Mouse (Mus musculus) neural tube, embryonic 12.5 days (tissue): ENCODE measurements around the gene 1700037H04Rik. TPM values are rescaled to one million over a fixed set of nuclear protein-coding genes. Genes with fewer than 3 reads are reported as not detected.
A peak's percentile ranks its signal among the peaks of the same experiment; 100 is the strongest.

Source experiments
- ATAC-seq: fragments of 200-750 bp; cut with Nextera tagmentation; 2 replicates; pipeline ENCODE4 v1.8.0; 2017; ENCODE audit warnings: low read depth, mild to moderate bottlenecking, moderate TSS enrichment, moderate library complexity; ENCODE audit not compliant: low FRiP score
- H3K27ac ChIP-seq: fragments of 300-500 bp; sonication (generic); 2 replicates; pipeline ENCODE4 v1.5.1; 2016
- H3K27me3 ChIP-seq: fragments of 300-500 bp; sonication (generic); replicated peaks from 2 replicates; pipeline ENCODE4 v1.6.1; 2016; ENCODE audit warnings: mild to moderate bottlenecking
- H3K36me3 ChIP-seq: fragments of 300-500 bp; sonication (generic); 2 replicates; pipeline ENCODE4 v1.6.1; 2016; ENCODE audit warnings: mild to moderate bottlenecking
- H3K4me1 ChIP-seq: fragments of 300-500 bp; sonication (generic); 2 replicates; pipeline ENCODE4 v1.6.1; 2016
- H3K4me2 ChIP-seq: fragments of 300-500 bp; sonication (generic); replicated peaks from 2 replicates; pipeline ENCODE4 v1.6.1; 2016; ENCODE audit warnings: mild to moderate bottlenecking
- H3K4me3 ChIP-seq: fragments of 300-500 bp; sonication (generic); 2 replicates; pipeline ENCODE4 v1.5.1; 2016
- H3K9ac ChIP-seq: fragments of 300-500 bp; sonication (generic); 2 replicates; pipeline ENCODE4 v1.6.1; 2016; ENCODE audit warnings: mild to moderate bottlenecking
- H3K9me3 ChIP-seq: fragments of 300-500 bp; sonication (generic); 2 replicates; pipeline ENCODE4 v1.6.1; 2016; ENCODE audit warnings: mild to moderate bottlenecking
- WGBS: fragments of 180-500 bp; shearing (Covaris S2); methylation state at CpG from one replicate; pipeline ENCODE4 v1.1.7; 2016; 5-methylcytosine and 5-hydroxymethylcytosine counted together
- polyA plus RNA-seq: library from polyadenylated mRNA; unstranded; fragments of >200 nt; fragmentation: Nextera tagmentation; extraction: Ambion mirVana; gene quantifications from 2 replicates; pipeline ENCODE4 v1.2.1, GENCODE M21; 2016

Gene 1700037H04Rik
- polyA plus RNA-seq, 1 experiment from 2014 or later, result 104 TPM

DNA sequence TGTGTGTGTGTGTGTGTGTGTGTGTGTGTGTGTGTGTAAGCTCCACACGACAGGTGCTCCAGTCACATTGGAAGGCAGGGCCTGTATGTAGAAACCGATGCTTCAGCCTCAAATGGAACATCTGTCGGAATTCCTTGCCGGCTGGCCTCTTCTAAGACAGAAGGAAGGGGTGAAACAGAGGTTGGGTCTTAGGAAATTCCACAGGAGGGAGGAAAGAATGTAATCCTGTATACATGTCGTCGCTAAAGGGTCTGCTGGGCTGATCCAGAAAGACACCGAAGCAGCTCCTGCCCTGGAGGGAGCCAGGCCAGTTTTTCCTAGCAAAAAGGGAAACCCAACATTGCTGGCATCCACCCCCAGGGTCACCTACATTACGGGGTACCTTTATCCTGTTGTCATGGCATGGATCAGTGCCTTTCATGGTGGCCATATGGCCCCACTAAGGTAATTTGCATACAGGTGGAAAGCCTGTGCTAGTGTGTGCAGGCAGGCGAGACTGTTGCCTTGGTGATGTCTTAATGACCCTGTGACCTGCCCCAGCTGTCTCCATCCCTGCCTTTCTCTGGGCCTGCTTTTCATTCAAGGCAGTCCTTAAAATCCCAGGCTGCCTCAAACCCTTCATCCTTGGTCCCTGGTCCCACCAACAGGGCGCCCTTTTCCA lies 30.6 kb upstream of the 1700037H04Rik start:
- ATAC-seq, result peak; percentile 81

DNA sequence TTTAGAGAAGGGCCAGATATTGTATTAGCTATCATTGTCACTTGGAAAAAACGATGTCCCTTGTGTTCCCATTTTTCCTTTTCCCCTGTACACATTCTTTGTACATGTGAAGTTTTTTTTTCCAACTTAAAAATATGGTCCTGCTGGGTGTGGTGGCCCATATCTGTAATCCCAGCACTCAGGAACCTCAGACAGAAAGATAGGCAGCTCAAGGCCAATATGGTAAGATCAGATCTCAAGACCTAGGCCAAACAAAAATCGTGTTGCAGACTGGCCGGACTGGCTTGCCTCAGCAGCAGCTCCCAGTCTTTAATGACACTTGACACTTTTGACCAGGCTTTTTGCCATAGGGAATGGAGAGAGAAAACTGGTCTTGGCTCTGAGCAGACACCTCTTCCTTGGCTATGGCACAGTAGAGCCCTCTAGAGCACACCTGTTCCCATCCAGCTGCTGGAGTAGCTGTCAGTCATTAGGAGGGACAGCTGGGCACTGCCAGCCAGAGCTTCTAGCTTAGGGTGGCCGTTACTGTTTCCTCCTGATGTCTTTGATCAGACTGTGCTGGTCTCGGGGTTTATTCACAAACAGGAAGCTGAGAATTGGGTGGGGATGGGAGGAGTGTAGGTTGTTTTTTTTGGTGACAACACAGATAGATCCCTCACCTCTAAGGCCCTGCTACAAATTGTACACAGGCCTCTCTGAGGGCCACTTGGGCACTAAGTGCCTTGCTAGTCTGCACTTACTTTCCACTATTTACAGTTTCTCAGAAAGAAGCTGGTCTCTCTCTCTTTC lies 29.8 kb upstream of the 1700037H04Rik start:
- H3K36me3 ChIP-seq, result peaks cover 24% of the 10 kb centered on the region

More for the DNA sequence above, 30.6 kb upstream of the 1700037H04Rik start:
- Histone ChIP-seq H3K9me3 (no peaks in the 10 kb centered on the region), H3K4me2 (peak overlapping the region; percentile 80), H3K9ac (0 out of 2 replicates have a peak overlapping the region, but pooled peaks have one; percentile 8), H3K27me3 (no peaks in the 10 kb centered on the region), H3K4me3 (no peak overlapping the region), H3K36me3 (peaks cover 29% of the 10 kb centered on the region), H3K4me1 (peaks cover 50% of the 10 kb centered on the region), H3K27ac (peak overlapping the region; percentile 70)
- WGBS, result 9% methylated on average over 10 of the region's 10 CpGs

DNA sequence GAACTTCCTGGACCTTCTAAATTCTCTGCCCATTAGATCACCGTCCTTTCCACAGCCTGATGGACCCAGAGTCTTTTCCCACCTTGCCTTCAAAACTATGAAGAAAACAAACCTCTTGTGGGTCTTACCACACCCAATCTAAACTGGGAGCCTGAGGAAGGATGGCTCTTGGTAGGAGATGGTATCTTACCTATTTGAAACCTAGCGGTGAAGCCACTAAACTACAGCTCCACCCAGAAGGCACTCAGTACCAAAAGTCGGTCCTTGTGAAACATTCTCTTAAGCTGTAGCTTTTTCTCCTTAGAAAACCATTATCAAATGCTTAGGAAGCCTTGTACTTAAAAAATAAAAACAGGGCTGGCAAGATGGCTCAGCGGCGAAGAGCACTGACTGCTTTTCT lies 28.4 kb upstream of the 1700037H04Rik start:
- Histone ChIP-seq H3K9me3 (no peaks in the 10 kb centered on the region), H3K27ac (no peak overlapping the region), H3K4me2 (peak overlapping the region; percentile 80), H3K4me3 (peak overlapping the region; percentile 71), H3K36me3 (peaks cover 10% of the 10 kb centered on the region), H3K27me3 (no peaks in the 10 kb centered on the region), H3K4me1 (peaks cover 50% of the 10 kb centered on the region), H3K9ac (0 out of 2 replicates have a peak overlapping the region, but pooled peaks have one; percentile 75)
- WGBS, result 94% methylated on average over 5 of the region's 5 CpGs
- no peak for ATAC-seq

More for the DNA sequence above, 29.8 kb upstream of the 1700037H04Rik start:
- no peaks in the 10 kb centered on the region for H3K9me3 ChIP-seq
- H3K4me3 ChIP-seq, result no peak overlapping the region
- 0 out of 2 replicates have a peak overlapping the region, but pooled peaks have one; percentile 17 for H3K9ac ChIP-seq
- H3K27ac ChIP-seq, result peak overlapping the region; percentile 70; the same call in 1 of the 2 replicates
- WGBS, result 54% methylated on average over 5 of the region's 5 CpGs
- H3K4me1 ChIP-seq, result peaks cover 50% of the 10 kb centered on the region
- no peak for ATAC-seq
- no peaks in the 10 kb centered on the region for H3K27me3 ChIP-seq
- H3K4me2 ChIP-seq, result peak overlapping the region; percentile 80

DNA sequence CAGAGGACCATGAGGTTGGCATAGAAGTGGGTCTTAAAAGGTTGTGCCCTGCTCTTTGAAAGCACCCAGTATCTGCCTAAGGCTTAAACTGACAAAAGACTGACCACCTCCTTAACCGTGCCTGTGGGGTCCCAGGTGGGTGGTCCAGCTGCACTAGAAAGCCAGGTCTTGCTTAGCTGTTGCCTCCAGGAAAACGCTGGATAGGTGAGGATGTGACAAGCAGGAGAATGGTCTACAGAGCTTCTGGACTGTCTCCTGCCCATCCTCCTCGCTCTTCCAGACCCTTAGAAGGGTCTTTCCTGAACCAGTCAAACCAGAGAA lies 27.7 kb upstream of the 1700037H04Rik start:
- Histone ChIP-seq H3K27me3 (no peaks in the 10 kb centered on the region), H3K4me3 (peak overlapping the region; percentile 71), H3K4me2 (peak overlapping the region; percentile 80), H3K27ac (no peak overlapping the region), H3K36me3 (peaks cover 2% of the 10 kb centered on the region), H3K9ac (peak overlapping the region; percentile 75), H3K4me1 (peaks cover 50% of the 10 kb centered on the region), H3K9me3 (no peaks in the 10 kb centered on the region)
- WGBS, result 23% methylated on average over 3 of the region's 3 CpGs
- no peak for ATAC-seq

DNA sequence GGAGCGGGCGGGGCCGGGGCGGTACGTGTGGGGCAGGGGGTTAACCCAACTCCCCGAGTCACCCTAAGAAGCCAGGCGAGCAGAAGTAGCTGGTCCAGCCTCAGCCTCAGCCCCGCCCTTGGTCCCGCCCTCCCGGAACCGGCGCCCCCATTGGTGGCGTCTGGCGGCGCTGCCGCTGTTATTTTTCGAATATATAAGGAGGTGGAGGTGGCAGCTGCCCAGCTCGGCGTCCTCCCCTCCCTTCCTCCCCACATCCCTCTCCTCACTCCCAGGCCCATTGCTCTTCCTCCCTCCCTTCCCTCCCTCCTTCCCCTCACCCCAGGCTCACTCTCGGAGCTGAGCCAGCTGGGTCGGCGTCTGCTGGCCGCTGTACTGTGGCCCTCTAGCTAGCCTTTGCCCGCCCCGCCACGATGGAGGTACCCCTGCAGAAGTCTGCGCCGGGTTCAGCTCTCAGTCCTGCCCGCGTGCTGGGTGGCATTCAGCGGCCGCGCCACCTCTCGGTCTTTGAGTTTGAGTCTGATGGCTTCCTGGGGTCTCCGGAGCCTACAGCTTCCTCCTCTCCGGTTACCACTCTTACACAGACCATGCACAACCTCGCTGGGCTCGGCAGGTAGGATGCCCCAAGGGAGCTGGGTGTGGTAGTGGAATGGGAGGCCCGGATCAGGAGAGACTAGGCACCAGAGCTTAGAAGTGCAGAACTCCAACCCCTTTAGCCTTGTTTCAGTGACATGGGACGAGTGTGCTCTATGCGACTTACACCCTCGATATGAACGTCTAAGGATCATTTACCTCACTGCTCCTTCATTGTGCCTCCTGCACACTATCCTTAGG lies 27.1 kb upstream of the 1700037H04Rik start, which contains the start of the genes Cdc25b and Spef1:
Cdc25b (plus strand) TSS at position 179 of the 831 bp plus-strand sequence.
Spef1 (minus strand) TSS at position 512 of the 831 bp plus-strand sequence.
- Histone ChIP-seq H3K9me3 (no peaks in the 10 kb centered on the region), H3K4me1 (peaks cover 50% of the 10 kb centered on the region), H3K36me3 (no peaks in the 10 kb centered on the region), H3K27ac (peak within 1 kb of the TSS; percentile 64), H3K4me3 (peak within 1 kb of the TSS; percentile 71), H3K27me3 (no peaks in the 10 kb centered on the region), H3K9ac (peak within 1 kb of the TSS; percentile 75), H3K4me2 (peak within 1 kb of the TSS; percentile 80)
- ATAC-seq, result peak; percentile 72
- WGBS, result 2% methylated on average over 43 of the region's 43 CpGs

DNA sequence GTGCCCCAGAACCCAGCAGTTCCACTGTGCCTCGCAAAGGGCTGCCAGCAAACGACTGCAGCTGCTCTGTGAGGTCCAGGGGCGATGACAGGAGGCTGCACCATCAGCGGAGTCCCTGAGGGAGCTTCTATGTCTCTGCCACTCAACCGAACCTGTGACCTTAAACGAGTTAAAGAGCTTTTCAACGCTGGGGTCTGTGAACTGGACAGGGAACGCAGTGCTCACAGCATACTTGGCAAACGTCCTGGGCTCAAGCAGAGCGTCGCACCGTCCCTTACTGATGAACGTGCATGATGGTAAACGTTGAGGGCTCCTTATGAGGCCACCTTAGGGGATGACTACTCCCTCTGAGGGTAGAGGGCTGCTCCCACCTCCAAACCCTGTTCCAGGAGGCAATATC lies 26.5 kb upstream of the 1700037H04Rik start:
- peaks cover 47% of the 10 kb centered on the region for H3K4me1 ChIP-seq
- peak overlapping the region; percentile 80 for H3K4me2 ChIP-seq
- H3K9me3 ChIP-seq, result no peaks in the 10 kb centered on the region
- peak overlapping the region; percentile 75 for H3K9ac ChIP-seq
- no peak; the same call in 1 of the 2 replicates for ATAC-seq
- H3K27me3 ChIP-seq, result no peaks in the 10 kb centered on the region
- H3K4me3 ChIP-seq, result peak overlapping the region; percentile 71
- no peak overlapping the region for H3K27ac ChIP-seq
- under 1% methylated on average over 14 of the region's 14 CpGs for WGBS
- no peaks in the 10 kb centered on the region for H3K36me3 ChIP-seq

DNA sequence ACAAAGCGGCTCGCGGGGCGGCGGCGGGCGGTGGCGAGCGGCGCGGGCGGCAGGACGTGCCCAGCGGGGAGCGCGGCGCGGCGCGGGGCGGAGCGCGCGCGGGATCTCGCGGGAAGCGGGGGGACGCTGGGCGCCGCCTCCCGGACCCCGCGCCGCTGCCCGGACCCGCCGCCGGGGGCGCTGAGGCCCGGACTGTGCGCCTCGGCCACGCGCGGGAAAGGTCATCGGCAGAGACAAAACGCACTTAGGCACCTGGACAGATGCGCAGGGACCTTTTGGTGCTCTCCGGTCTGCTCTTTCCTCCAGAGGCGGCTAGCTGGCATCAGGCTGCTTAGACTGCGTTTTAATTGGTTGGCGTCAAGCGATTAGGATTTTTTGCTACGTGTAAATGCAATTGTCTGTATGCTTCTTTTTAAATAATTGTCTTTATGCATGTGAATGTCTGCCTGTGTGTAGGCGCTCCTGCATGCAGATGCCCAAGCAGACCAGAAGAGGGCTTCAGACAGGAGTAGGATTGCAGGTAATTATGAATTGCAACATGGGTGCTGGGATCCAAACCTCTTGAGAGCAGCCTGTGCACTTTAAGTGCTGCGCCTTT lies 20.2 kb upstream of the 1700037H04Rik start, which contains the start of gene Cenpb:
Cenpb (minus strand) TSS at position 78 of the 598 bp plus-strand sequence.
- ATAC-seq, result peak; percentile 78
- WGBS, result 3% methylated on average over 42 of the region's 57 CpGs
- Histone ChIP-seq H3K9ac (peak within 1 kb of the TSS; percentile 94), H3K9me3 (no peaks in the 10 kb centered on the region), H3K4me1 (peaks cover 42% of the 10 kb centered on the region), H3K27ac (peak within 1 kb of the TSS; percentile 80), H3K27me3 (no peaks in the 10 kb centered on the region), H3K36me3 (peaks cover 11% of the 10 kb centered on the region; the same call in 1 of the 2 replicates), H3K4me3 (peak within 1 kb of the TSS; percentile 89), H3K4me2 (peak within 1 kb of the TSS; percentile 95)

DNA sequence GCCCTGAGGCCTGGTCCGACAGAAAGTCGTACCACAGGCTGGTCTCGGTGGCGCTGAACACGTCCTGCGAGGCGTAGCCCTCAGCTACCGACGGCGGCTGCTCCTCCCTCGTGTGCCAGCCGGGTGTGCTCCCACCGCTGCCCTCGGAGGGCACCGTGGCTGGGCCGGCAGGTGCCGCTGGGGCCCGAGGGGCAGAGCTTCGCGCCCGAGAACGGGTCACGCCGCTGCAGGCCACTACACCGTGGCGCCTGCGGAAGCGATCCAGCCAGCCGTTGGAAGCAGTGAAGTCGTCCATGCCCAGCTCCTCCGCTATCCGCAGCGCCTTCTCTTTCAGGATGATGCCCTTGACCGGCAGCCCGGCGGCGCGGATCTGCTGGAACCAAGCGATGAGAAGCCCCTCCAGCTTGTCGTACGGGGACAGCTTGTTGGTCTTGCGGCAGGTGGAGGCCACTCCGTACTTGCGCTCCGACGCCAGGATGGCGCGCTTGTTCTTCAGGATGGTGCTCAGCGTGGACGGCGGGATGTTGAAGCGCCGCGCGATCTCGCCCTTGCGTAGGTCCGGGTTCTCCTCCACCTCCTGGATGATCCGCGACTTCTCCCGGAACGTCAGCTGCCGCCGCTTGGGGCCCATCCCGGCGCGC lies 19.5 kb upstream of the 1700037H04Rik start:
- peaks cover 11% of the 10 kb centered on the region; the same call in 1 of the 2 replicates for H3K36me3 ChIP-seq
- peaks cover 44% of the 10 kb centered on the region for H3K4me1 ChIP-seq
- ATAC-seq, result peak; percentile 67
- H3K27me3 ChIP-seq, result no peaks in the 10 kb centered on the region
- H3K4me3 ChIP-seq, result peak overlapping the region; percentile 89
- peak overlapping the region; percentile 94 for H3K9ac ChIP-seq
- peak overlapping the region; percentile 80 for H3K27ac ChIP-seq
- under 1% methylated on average over 67 of the region's 67 CpGs for WGBS
- H3K9me3 ChIP-seq, result no peaks in the 10 kb centered on the region
- H3K4me2 ChIP-seq, result peak overlapping the region; percentile 95

DNA sequence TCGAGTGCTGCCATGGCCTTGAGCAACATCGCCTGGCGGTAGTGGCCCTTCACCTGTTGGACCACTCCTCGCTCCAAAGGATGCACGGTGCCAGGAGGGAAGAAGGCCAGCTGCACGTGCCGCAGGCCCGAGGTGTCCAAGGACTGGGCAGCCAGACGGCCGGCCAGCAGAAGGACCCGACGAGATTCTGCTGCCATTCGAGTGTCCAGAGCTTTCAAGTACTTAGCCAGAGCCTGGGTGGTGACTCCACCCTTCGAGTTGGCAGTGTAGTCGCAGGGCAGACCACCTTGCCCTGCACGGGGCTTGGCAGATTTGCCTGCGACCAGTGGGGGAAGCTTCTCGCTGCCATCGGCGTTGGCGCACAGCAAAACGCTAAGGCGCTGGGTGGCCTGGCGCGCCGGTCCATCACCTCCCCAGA lies 19.0 kb upstream of the 1700037H04Rik start:
- ATAC-seq, result 0 out of 2 replicates have a peak, but pooled peaks have one; percentile 0
- H3K4me2 ChIP-seq, result peak overlapping the region; percentile 95
- WGBS, result 32% methylated on average over 26 of the region's 26 CpGs
- H3K9ac ChIP-seq, result peak overlapping the region; percentile 94
- H3K4me3 ChIP-seq, result peak overlapping the region; percentile 89
- H3K4me1 ChIP-seq, result peaks cover 46% of the 10 kb centered on the region
- peak overlapping the region; percentile 80; the same call in 1 of the 2 replicates for H3K27ac ChIP-seq
- H3K27me3 ChIP-seq, result no peaks in the 10 kb centered on the region
- peaks cover 11% of the 10 kb centered on the region; the same call in 1 of the 2 replicates for H3K36me3 ChIP-seq
- no peaks in the 10 kb centered on the region for H3K9me3 ChIP-seq

DNA sequence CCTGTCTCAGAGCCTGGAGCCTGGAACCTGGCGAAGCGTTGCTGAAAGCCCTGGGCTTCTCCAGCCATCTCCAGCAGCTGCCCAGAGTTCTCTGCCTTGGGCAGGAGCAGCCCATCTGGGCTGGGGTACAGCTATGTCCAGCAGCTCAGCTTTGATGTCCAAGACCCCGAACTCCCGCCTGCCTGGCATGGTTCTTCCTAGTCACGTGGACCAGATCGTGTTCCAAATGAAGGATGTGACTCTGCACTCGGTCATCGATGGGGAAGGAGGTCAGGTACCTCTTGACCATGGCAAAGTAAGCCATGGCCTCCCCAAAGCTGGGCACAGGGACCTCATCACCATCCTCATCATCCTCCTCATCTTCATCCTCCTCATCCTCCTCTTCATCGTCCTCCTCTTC lies 18.1 kb upstream of the 1700037H04Rik start:
- no peak overlapping the region for H3K27ac ChIP-seq
- H3K4me1 ChIP-seq, result peaks cover 46% of the 10 kb centered on the region
- H3K27me3 ChIP-seq, result peaks cover 7% of the 10 kb centered on the region
- WGBS, result 91% methylated on average over 9 of the region's 9 CpGs
- peak overlapping the region; percentile 95 for H3K4me2 ChIP-seq
- H3K4me3 ChIP-seq, result peak overlapping the region; percentile 89
- peaks cover 11% of the 10 kb centered on the region; the same call in 1 of the 2 replicates for H3K36me3 ChIP-seq
- H3K9ac ChIP-seq, result peak overlapping the region; percentile 94
- no peaks in the 10 kb centered on the region for H3K9me3 ChIP-seq
- no peak for ATAC-seq

DNA sequence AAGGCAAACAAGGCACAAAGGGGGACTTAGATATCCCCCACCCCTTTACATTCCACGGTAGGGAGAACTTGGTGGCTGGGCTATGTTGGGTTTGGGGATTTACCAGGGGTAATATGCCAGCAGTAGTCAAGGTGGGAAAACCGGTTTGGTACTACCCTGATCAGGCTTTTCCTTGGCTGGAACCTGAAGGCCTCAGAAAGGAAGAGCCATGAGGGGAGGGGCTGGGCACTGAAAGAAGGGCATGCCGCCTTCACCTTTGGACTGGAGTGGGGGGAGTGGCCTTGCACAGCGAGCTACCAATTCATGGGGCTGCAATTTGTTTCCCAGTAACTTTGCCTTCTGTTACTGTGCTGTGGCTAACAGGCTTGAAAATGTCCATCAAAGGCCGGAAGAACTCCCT lies 16.6 kb upstream of the 1700037H04Rik start:
- Histone ChIP-seq H3K4me1 (peaks cover 49% of the 10 kb centered on the region), H3K27ac (no peak overlapping the region), H3K9ac (no peak overlapping the region), H3K27me3 (peaks cover 22% of the 10 kb centered on the region), H3K36me3 (peaks cover 14% of the 10 kb centered on the region), H3K9me3 (no peaks in the 10 kb centered on the region), H3K4me2 (peak overlapping the region; percentile 95), H3K4me3 (peak overlapping the region; percentile 7; the same call in 1 of the 2 replicates)
- ATAC-seq, result no peak
- WGBS, result 56% methylated on average over 5 of the region's 5 CpGs
